Mouse (Mus musculus): Measurements from ENCODE around the gene Gpatch2.

Gene Gpatch2

GRCm38 (mm10) chr1:187215181-187216116 lies at the start of gene Gpatch2, which contains the start of gene Spata17:
TSS of gene Gpatch2 (plus strand) at chr1:187215508.
TSS of gene Spata17 (minus strand) at chr1:187215465.
- peak; percentile 93 for DNase-seq (ENCODE audit: low spot score)

- no peak for DNase-seq (ENCODE audit: low spot score)
Observed at GRCm38 (mm10) chr1:187169646-187170045, 45.7 kb upstream of the Gpatch2 start.

GRCm38 (mm10) chr1:187170361-187170760 lies 44.9 kb upstream of the Gpatch2 start:
- DNase-seq (ENCODE audit: low spot score) = no peak

GRCm38 (mm10) chr1:187175991-187176390 lies 39.3 kb upstream of the Gpatch2 start:
- no peak for DNase-seq (ENCODE audit: low spot score)

- DNase-seq (ENCODE audit: low spot score) = no peak
Observed at GRCm38 (mm10) chr1:187178546-187178945, 36.8 kb upstream of the Gpatch2 start.

- DNase-seq (ENCODE audit: low spot score) = no peak
Observed at GRCm38 (mm10) chr1:187205506-187205905, 9.8 kb upstream of the Gpatch2 start.

GRCm38 (mm10) chr1:187209496-187209895 lies 5.8 kb upstream of the Gpatch2 start:
- DNase-seq (ENCODE audit: low spot score) = no peak

GRCm38 (mm10) chr1:187210736-187211135 lies 4.6 kb upstream of the Gpatch2 start:
- no peak for DNase-seq (ENCODE audit: low spot score)

- DNase-seq (ENCODE audit: low spot score) = no peak
Observed at GRCm38 (mm10) chr1:187216620-187217410, 1.5 kb downstream of the Gpatch2 start.

- DNase-seq (ENCODE audit: low spot score) = no peak
Observed at GRCm38 (mm10) chr1:187220756-187221155, 5.4 kb downstream of the Gpatch2 start.

- no peak for DNase-seq (ENCODE audit: low spot score)
Observed at GRCm38 (mm10) chr1:187226328-187227025, 11.2 kb downstream of the Gpatch2 start.

- DNase-seq (ENCODE audit: low spot score) = no peak
Observed at GRCm38 (mm10) chr1:187228414-187229146, 13.3 kb downstream of the Gpatch2 start.

- no peak for DNase-seq (ENCODE audit: low spot score)
Observed at GRCm38 (mm10) chr1:187230255-187230654, 14.9 kb downstream of the Gpatch2 start.

- no peak for DNase-seq (ENCODE audit: low spot score)
Observed at GRCm38 (mm10) chr1:187232196-187232955, 17.1 kb downstream of the Gpatch2 start.

GRCm38 (mm10) chr1:187232996-187233615 lies 17.8 kb downstream of the Gpatch2 start:
- peak; percentile 36 for DNase-seq (ENCODE audit: low spot score)

- DNase-seq (ENCODE audit: low spot score) = no peak
Observed at GRCm38 (mm10) chr1:187235161-187235560, 19.9 kb downstream of the Gpatch2 start.

- peak; percentile 39 for DNase-seq (ENCODE audit: low spot score)
Observed at GRCm38 (mm10) chr1:187236296-187236695, 21.0 kb downstream of the Gpatch2 start.

GRCm38 (mm10) chr1:187238061-187238460 lies 22.8 kb downstream of the Gpatch2 start:
- DNase-seq (ENCODE audit: low spot score) = no peak

- no peak for DNase-seq (ENCODE audit: low spot score)
Observed at GRCm38 (mm10) chr1:187240304-187240703, 25.0 kb downstream of the Gpatch2 start.

GRCm38 (mm10) chr1:187241329-187241728 lies 26.0 kb downstream of the Gpatch2 start:
- DNase-seq (ENCODE audit: low spot score) = no peak
